Mouse (Mus musculus): Measurements from ENCODE around the gene Arhgef9. TPM values are rescaled to one million over a fixed set of nuclear protein-coding genes. Genes with fewer than 3 reads are reported as not detected.
A peak's percentile ranks its signal among the peaks of the same experiment; 100 is the strongest.

Gene Arhgef9
- polyA plus RNA-seq, 1 experiment from 2014 or later = 1.7 TPM

- no peaks in the 10 kb centered on the region for H3K4me1 ChIP-seq (replicated peaks)
- H3K4me3 ChIP-seq (replicated peaks) = no peak overlapping the region
- no peak overlapping the region for H3K27ac ChIP-seq (replicated peaks)
- H3K9me3 ChIP-seq (replicated peaks) = no peaks in the 10 kb centered on the region
- no peaks in the 10 kb centered on the region for H3K36me3 ChIP-seq (replicated peaks)
- H3K4me2 ChIP-seq = no peak overlapping the region
- no peak for ATAC-seq (ENCODE audit: insufficient read depth)
- 81% methylated on average over 1 of the region's 1 CpGs for WGBS (ENCODE audit: insufficient replicate concordance)
- no peaks in the 10 kb centered on the region for H3K27me3 ChIP-seq
- no peak overlapping the region for H3K9ac ChIP-seq
These were observed 63.7 kb downstream of the Arhgef9 start for GRCm38 (mm10) chrX:95132996-95133395.

- H3K36me3 ChIP-seq (replicated peaks) = no peaks in the 10 kb centered on the region
- H3K4me3 ChIP-seq (replicated peaks) = no peak overlapping the region
- no peaks in the 10 kb centered on the region for H3K9me3 ChIP-seq (replicated peaks)
- H3K27ac ChIP-seq (replicated peaks) = no peak overlapping the region
- no peak for ATAC-seq (ENCODE audit: insufficient read depth)
- no peaks in the 10 kb centered on the region for H3K4me1 ChIP-seq (replicated peaks)
- WGBS (ENCODE audit: insufficient replicate concordance) = 75% methylated on average over 1 of the region's 1 CpGs
- no peaks in the 10 kb centered on the region for H3K27me3 ChIP-seq
- H3K9ac ChIP-seq = no peak overlapping the region
- H3K4me2 ChIP-seq = no peak overlapping the region
These were observed 64.9 kb downstream of the Arhgef9 start for GRCm38 (mm10) chrX:95131783-95132182.

GRCm38 (mm10) chrX:95123462-95123861 lies 73.2 kb downstream of the Arhgef9 start:
- H3K4me3 ChIP-seq (replicated peaks) = no peak overlapping the region
- 62% methylated on average over 6 of the region's 6 CpGs for WGBS (ENCODE audit: insufficient replicate concordance)
- no peaks in the 10 kb centered on the region for H3K27me3 ChIP-seq
- no peaks in the 10 kb centered on the region for H3K36me3 ChIP-seq (replicated peaks)
- H3K9ac ChIP-seq = no peak overlapping the region
- H3K4me2 ChIP-seq = no peak overlapping the region
- H3K27ac ChIP-seq (replicated peaks) = no peak overlapping the region
- H3K4me1 ChIP-seq (replicated peaks) = no peaks in the 10 kb centered on the region
- ATAC-seq (ENCODE audit: insufficient read depth) = no peak
- no peaks in the 10 kb centered on the region for H3K9me3 ChIP-seq (replicated peaks)

- Histone ChIP-seq H3K27ac (replicated peaks) (no peak overlapping the region), H3K9ac (no peak overlapping the region), H3K36me3 (replicated peaks) (no peaks in the 10 kb centered on the region), H3K27me3 (no peaks in the 10 kb centered on the region; the same call in 1 of the 2 replicates), H3K4me3 (replicated peaks) (no peak overlapping the region), H3K4me1 (replicated peaks) (no peaks in the 10 kb centered on the region), H3K4me2 (no peak overlapping the region), H3K9me3 (replicated peaks) (no peaks in the 10 kb centered on the region)
- no peak for ATAC-seq (ENCODE audit: insufficient read depth)
- WGBS (ENCODE audit: insufficient replicate concordance) = 59% methylated on average over 3 of the region's 3 CpGs
These were observed 92.3 kb downstream of the Arhgef9 start for GRCm38 (mm10) chrX:95104361-95104760.

GRCm38 (mm10) chrX:95087674-95088073 lies 109.0 kb downstream of the Arhgef9 start:
- Histone ChIP-seq H3K9ac (no peak overlapping the region), H3K27me3 (no peaks in the 10 kb centered on the region), H3K36me3 (replicated peaks) (no peaks in the 10 kb centered on the region), H3K27ac (replicated peaks) (no peak overlapping the region), H3K4me3 (replicated peaks) (no peak overlapping the region), H3K4me2 (no peak overlapping the region), H3K9me3 (replicated peaks) (no peaks in the 10 kb centered on the region), H3K4me1 (replicated peaks) (no peaks in the 10 kb centered on the region)
- no peak for ATAC-seq (ENCODE audit: insufficient read depth)
- 35% methylated on average over 4 of the region's 4 CpGs for WGBS (ENCODE audit: insufficient replicate concordance)

- Histone ChIP-seq H3K36me3 (replicated peaks) (no peaks in the 10 kb centered on the region), H3K9ac (no peak overlapping the region), H3K4me2 (no peak overlapping the region), H3K9me3 (replicated peaks) (no peaks in the 10 kb centered on the region), H3K4me3 (replicated peaks) (no peak overlapping the region), H3K27ac (replicated peaks) (no peak overlapping the region), H3K4me1 (replicated peaks) (no peaks in the 10 kb centered on the region), H3K27me3 (no peaks in the 10 kb centered on the region)
- ATAC-seq (ENCODE audit: insufficient read depth) = no peak
- 39% methylated on average over 9 of the region's 9 CpGs for WGBS (ENCODE audit: insufficient replicate concordance)
These were observed 119.5 kb downstream of the Arhgef9 start for GRCm38 (mm10) chrX:95077013-95077699.

- no peak for ATAC-seq (ENCODE audit: insufficient read depth)
- no peak overlapping the region for H3K9ac ChIP-seq
- no peaks in the 10 kb centered on the region for H3K36me3 ChIP-seq (replicated peaks)
- WGBS (ENCODE audit: insufficient replicate concordance) = 55% methylated on average over 5 of the region's 5 CpGs
- H3K4me2 ChIP-seq = no peak overlapping the region
- no peaks in the 10 kb centered on the region for H3K4me1 ChIP-seq (replicated peaks)
- no peaks in the 10 kb centered on the region for H3K9me3 ChIP-seq (replicated peaks)
- peaks cover 15% of the 10 kb centered on the region for H3K27me3 ChIP-seq
- no peak overlapping the region for H3K4me3 ChIP-seq (replicated peaks)
- H3K27ac ChIP-seq (replicated peaks) = no peak overlapping the region
These were observed 168.7 kb downstream of the Arhgef9 start for GRCm38 (mm10) chrX:95027907-95028306.

- Histone ChIP-seq H3K9ac (peak within 1 kb of the TSS; percentile 25), H3K4me3 (replicated peaks) (peak within 1 kb of the TSS; percentile 57), H3K4me2 (peak within 1 kb of the TSS; percentile 73), H3K9me3 (replicated peaks) (no peaks in the 10 kb centered on the region), H3K4me1 (replicated peaks) (no peaks in the 10 kb centered on the region), H3K36me3 (replicated peaks) (no peaks in the 10 kb centered on the region), H3K27ac (replicated peaks) (0 out of 2 replicates have a peak within 1 kb of the TSS, but pooled peaks have one; percentile 41), H3K27me3 (peaks cover 15% of the 10 kb centered on the region)
- WGBS (ENCODE audit: insufficient replicate concordance) = 10% methylated on average over 30 of the region's 30 CpGs
- ATAC-seq (ENCODE audit: insufficient read depth) = peak; percentile 63
These were observed 170.2 kb downstream of the Arhgef9 start, which contains the start of gene Spin4 for GRCm38 (mm10) chrX:95026361-95026892. Gene Spin4 (minus strand): TSS chrX:95026682.

- peak overlapping the region; percentile 25 for H3K9ac ChIP-seq
- peak overlapping the region; percentile 57 for H3K4me3 ChIP-seq (replicated peaks)
- H3K4me1 ChIP-seq (replicated peaks) = no peaks in the 10 kb centered on the region
- ATAC-seq (ENCODE audit: insufficient read depth) = peak; percentile 18; the same call in 1 of the 2 replicates
- no peaks in the 10 kb centered on the region for H3K9me3 ChIP-seq (replicated peaks)
- peaks cover 15% of the 10 kb centered on the region for H3K27me3 ChIP-seq
- H3K27ac ChIP-seq (replicated peaks) = 0 out of 2 replicates have a peak overlapping the region, but pooled peaks have one; percentile 41
- no peaks in the 10 kb centered on the region for H3K36me3 ChIP-seq (replicated peaks)
- H3K4me2 ChIP-seq = peak overlapping the region; percentile 73
- WGBS (ENCODE audit: insufficient replicate concordance) = 17% methylated on average over 23 of the region's 23 CpGs
These were observed 170.8 kb downstream of the Arhgef9 start for GRCm38 (mm10) chrX:95025779-95026360.

- ATAC-seq (ENCODE audit: insufficient read depth) = no peak
- H3K27ac ChIP-seq (replicated peaks) = no peak overlapping the region
- 9% methylated on average over 4 of the region's 4 CpGs for WGBS (ENCODE audit: insufficient replicate concordance)
These were observed 184.6 kb downstream of the Arhgef9 start for GRCm38 (mm10) chrX:95012033-95012432.

More at GRCm38 (mm10) chrX:95012033-95012432, 184.6 kb downstream of the Arhgef9 start:
- Histone ChIP-seq H3K9me3 (replicated peaks) (no peaks in the 10 kb centered on the region), H3K9ac (no peak overlapping the region), H3K4me1 (replicated peaks) (no peaks in the 10 kb centered on the region), H3K4me2 (no peak overlapping the region), H3K27me3 (peaks cover 8% of the 10 kb centered on the region; the same call in 1 of the 2 replicates), H3K4me3 (replicated peaks) (no peak overlapping the region), H3K36me3 (replicated peaks) (no peaks in the 10 kb centered on the region)
